Mouse (Mus musculus) effector memory CD4-positive, alpha-beta T cell, adult 5 months (primary cell): ENCODE data around the gene Cdadc1. TPM values are rescaled to one million over a fixed set of nuclear protein-coding genes. Genes with fewer than 3 reads are reported as not detected.

Source experiments
- polyA plus RNA-seq: library from polyadenylated mRNA; unstranded; fragments of 100-300 nt; shearing (Covaris generic); gene quantifications from one replicate; pipeline ENCODE4 v1.2.1, GENCODE M21; 2017

Cdadc1 gene
- 29.1 TPM for polyA plus RNA-seq

DNA sequence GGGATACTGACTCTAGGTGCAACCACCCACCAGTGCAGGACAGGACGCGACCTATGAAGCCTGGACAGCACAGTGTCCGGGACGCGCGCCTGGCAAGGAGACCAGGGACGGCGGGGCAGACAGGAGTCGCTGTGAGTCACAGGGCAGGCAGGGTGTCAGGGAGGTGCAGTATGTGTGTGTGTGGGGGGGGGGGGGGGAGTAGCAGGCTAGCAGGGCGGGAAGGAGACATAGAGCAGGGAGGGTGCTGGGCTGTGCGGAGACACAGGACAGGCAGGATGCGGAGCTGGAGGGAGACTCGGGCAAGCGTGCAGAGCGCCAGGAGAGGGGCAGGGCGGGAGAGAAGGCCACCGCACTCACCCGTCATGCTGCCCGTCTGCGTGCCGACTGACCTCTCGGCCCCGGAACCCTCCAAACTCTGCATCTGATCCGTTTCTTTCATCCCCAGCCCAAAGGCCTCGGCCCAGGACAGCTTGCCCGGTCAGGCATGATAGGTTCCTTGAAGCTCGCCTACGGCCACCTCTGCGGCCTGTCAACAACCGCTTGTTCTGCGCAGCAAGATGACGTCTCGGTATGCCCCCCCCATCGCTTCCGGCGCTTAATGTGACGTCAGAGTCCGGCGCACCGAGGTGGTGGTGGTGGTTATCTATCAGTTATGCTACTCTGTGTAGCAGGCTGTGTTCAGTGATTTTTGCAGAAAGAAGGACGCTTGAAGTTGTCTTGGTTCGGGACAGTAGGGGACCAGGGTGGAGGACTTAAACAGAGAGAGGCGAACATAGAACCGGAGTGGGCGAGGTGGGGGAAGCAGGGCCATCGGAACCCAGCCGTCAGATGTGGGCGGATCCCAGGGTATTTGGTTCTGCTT is at the start of gene Cdadc1:
Cdadc1 (minus strand) TSS at position 562 of the 862 bp plus-strand sequence.

DNA sequence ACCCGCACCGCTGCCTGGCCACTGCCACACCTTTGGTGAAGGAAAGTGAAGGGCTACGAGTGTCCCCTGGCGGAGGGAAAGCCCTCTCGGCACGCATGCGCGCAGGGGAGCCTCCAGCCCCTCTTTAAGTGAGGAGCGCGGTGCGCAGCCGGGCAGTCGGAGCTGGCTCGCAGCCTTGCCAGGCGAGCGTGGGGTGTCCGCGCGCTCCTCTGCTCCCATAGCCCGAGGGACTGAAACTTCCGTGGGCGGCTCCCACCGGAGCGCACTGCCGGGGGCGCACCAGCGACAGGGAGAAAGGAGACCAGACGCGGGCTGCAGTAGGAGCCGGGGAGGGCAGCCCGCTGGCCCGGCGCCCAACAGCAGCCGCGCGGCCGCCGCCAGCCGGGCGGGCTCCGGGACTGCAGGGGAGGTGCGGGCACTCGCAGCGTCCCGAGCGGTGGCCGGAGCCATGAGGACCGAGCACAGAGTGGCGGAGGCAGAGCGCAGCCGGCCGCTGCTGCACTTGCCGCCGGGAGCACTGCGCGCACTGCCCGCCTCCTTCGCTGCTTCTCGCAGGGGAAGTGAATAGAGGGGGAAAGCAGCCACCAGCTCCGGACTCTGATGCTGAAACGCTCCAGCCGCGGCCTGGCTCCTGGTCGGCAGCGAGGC is 27.5 kb upstream of the Cdadc1 start, which contains the start of gene Shisa2:
Shisa2 (plus strand) TSS at position 151 of the 648 bp plus-strand sequence.

Other genes with a start within 250 kb of the Cdadc1 start
- 7.1 TPM for gene Phf11d, start 232.5 kb downstream of the Cdadc1 start, polyA plus RNA-seq
- gene Phf11c, start 202.6 kb downstream of the Cdadc1 start, polyA plus RNA-seq = 6.3 TPM
- 23.3 TPM for gene Setdb2, start 157.1 kb downstream of the Cdadc1 start, polyA plus RNA-seq
- 53.2 TPM for gene Cab39l, start 157.0 kb downstream of the Cdadc1 start, polyA plus RNA-seq
- not detected for gene Shisa2, start 27.3 kb upstream of the Cdadc1 start, polyA plus RNA-seq